Mouse (Mus musculus) lung, adult 2 months (tissue): ENCODE results near the gene Mctp1.

Source experiments
- CTCF ChIP-seq: fragments of 200-500 bp; IDR thresholded peaks from 2 replicates; pipeline ENCODE4 v1.5.1; 2011; ENCODE audit warnings: mild to moderate bottlenecking, low read length, control low read depth; ENCODE audit not compliant: insufficient read depth
- POLR2A ChIP-seq: fragments of 200-500 bp; IDR thresholded peaks from 2 replicates; pipeline ENCODE4 v1.6.1; 2011; ENCODE audit warnings: low read depth, mild to moderate bottlenecking, control low read depth, low read length, borderline replicate concordance; ENCODE audit errors: extremely low read depth

DNA sequence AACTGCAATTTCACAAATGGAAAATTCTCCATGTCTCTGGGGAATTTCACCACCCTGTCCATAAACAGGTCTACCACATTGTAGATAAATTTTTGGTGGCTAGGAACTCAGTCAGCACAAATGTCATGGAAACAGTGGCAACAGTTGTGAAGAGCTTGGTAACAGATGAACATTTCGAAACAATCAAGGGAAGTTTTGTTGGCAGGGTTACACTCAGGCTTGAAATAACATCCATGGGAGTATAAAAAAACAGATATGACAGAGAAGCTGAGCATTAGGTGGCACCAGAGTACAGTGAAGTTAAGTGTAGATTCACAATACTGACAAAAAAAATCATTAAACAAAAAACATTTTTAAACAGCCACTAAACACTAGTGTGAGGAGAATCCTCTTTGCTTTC lies 26.3 kb downstream of the Mctp1 start:
- no peak for TF ChIP-seq CTCF
- TF ChIP-seq POLR2A: no peak
